In the genomic region with DNA sequence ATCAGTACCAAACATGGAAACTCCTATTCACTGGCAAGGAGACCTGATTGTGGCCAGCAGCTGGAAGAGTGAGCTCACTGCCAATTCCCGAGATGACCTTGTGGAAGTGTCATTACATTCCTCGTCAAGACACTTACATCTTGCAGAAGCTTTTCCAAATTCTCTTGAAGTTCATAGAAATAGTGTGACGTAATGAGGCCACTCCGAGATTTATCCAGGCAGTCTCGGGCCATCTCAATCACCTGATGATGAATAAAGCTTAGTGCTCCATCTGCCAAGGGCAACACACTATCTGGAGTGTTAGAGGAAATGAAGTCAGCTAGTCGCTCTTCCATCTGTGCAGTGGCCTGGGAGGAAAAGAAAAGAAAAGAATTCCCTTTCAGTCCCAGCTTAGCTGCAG, we compare ENCODE assay signal across 24 mouse cellular contexts.
A peak's percentile ranks its signal among the peaks of the same experiment; 100 is the strongest.
DNase-seq lines count a peak whose midpoint lies in the region; ATAC-seq lines count a peak whose summit lies in the region.
"Had no signal": no experiment of that assay in that cellular context is flagged by ENCODE, and none has a peak within 500 bp of the region (broad histone marks: within the 10 kb centered on the region; RNA-seq: fewer than 3 reads in every experiment).

No protein-coding gene starts in this region.

- ATAC-seq in frontal cortex, adult (ENCODE audit: low TSS enrichment) = peak; percentile 38; the same call in 1 of the 2 replicates
- ATAC-seq in heart, embryonic 12.5 days (ENCODE audit: insufficient number of reproducible peaks, low FRiP score) = 0 out of 2 replicates have a peak, but pooled peaks have one; percentile 36
- no peak for ATAC-seq in intestine, embryonic 15.5 days
- no peak for ATAC-seq in forebrain, embryonic 14.5 days
- ATAC-seq: midbrain, embryonic 13.5 days had no signal

- WGBS in heart, embryonic 12.5 days = 61% methylated on average over 6 of the region's 6 CpGs
- 86% methylated on average over 6 of the region's 6 CpGs for WGBS in intestine, embryonic 15.5 days
- WGBS in forebrain, embryonic 14.5 days = 91% methylated on average over 6 of the region's 6 CpGs

- H3K36me3 ChIP-seq in heart, embryonic 12.5 days = peaks cover 71% of the 10 kb centered on the region
- peaks cover 26% of the 10 kb centered on the region for H3K36me3 ChIP-seq in intestine, embryonic 15.5 days
- H3K36me3 ChIP-seq in forebrain, embryonic 14.5 days (ENCODE audit: control insufficient read depth, insufficient read depth, low read length) = peaks cover 82% of the 10 kb centered on the region

- no peak overlapping the region for H3K9ac ChIP-seq in heart, embryonic 12.5 days
- no peak overlapping the region for H3K9ac ChIP-seq in intestine, embryonic 15.5 days
- H3K9ac ChIP-seq in forebrain, embryonic 14.5 days (ENCODE audit: low read length) = no peak overlapping the region
- H3K9ac ChIP-seq: hindbrain, embryonic 15.5 days; limb, embryonic 15.5 days; liver, embryonic 14.5 days; lung, embryonic 15.5 days; midbrain, embryonic 13.5 days had no signal

- no peak overlapping the region for H3K4me2 ChIP-seq in heart, embryonic 12.5 days
- H3K4me2 ChIP-seq in intestine, embryonic 15.5 days (replicated peaks) = no peak overlapping the region
- no peak overlapping the region for H3K4me2 ChIP-seq in forebrain, embryonic 14.5 days (ENCODE audit: low read length)
- H3K4me2 ChIP-seq: hindbrain, embryonic 15.5 days; limb, embryonic 15.5 days; lung, embryonic 15.5 days; midbrain, embryonic 13.5 days had no signal

- H3K9me3 ChIP-seq in heart, embryonic 12.5 days (replicated peaks) = no peaks in the 10 kb centered on the region
- no peaks in the 10 kb centered on the region for H3K9me3 ChIP-seq in intestine, embryonic 15.5 days
- no peaks in the 10 kb centered on the region for H3K9me3 ChIP-seq in forebrain, embryonic 14.5 days (replicated peaks; ENCODE audit: control insufficient read depth, low read length)
- H3K9me3 ChIP-seq: forebrain, embryonic 10.5 days; hindbrain, embryonic 15.5 days; limb, embryonic 15.5 days; lung, embryonic 15.5 days; megakaryocyte, embryonic 14.5 days; midbrain, embryonic 13.5 days had no signal

- no peak for DNase-seq in frontal cortex, postnatal 14 days (ENCODE audit: low spot score in 2 of 2)
- DNase-seq in heart, postnatal 10 days = peak; percentile 65 to 69
- peak; percentile 8 for DNase-seq in lung, postnatal 25 days (ENCODE audit: low spot score)
- no peak for DNase-seq in forebrain, embryonic 14.5 days (ENCODE audit: low spot score)
- DNase-seq in spleen, postnatal 10 days (ENCODE audit: low spot score in 2 of 2) = no peak
- DNase-seq: adrenal gland, postnatal 36 days; cerebellum, adult 11 months; cerebellum, postnatal 10 days; gastrocnemius, postnatal 10 days; kidney, adult 8-10 months; kidney, postnatal 14 days; left cerebral cortex, postnatal 4 days; right cerebral cortex, postnatal 14 days; thymus, postnatal 14 days had no signal

- no peaks in the 10 kb centered on the region for H3K27me3 ChIP-seq in heart, embryonic 12.5 days (replicated peaks)
- H3K27me3 ChIP-seq in intestine, embryonic 15.5 days (replicated peaks) = no peaks in the 10 kb centered on the region
- no peaks in the 10 kb centered on the region for H3K27me3 ChIP-seq in forebrain, embryonic 14.5 days (replicated peaks; ENCODE audit: control insufficient read depth, insufficient read depth, low read length)
- H3K27me3 ChIP-seq: hindbrain, embryonic 15.5 days; limb, embryonic 15.5 days; lung, embryonic 15.5 days; megakaryocyte, embryonic 14.5 days; midbrain, embryonic 13.5 days had no signal

- intact Hi-C loops in heart, postnatal 10 days (cut with DNase I) = no loop called here

- no peak overlapping the region for H3K4me3 ChIP-seq in heart, embryonic 12.5 days
- H3K4me3 ChIP-seq in intestine, embryonic 15.5 days (replicated peaks) = no peak overlapping the region
- no peak overlapping the region for H3K4me3 ChIP-seq in forebrain, embryonic 14.5 days (ENCODE audit: low read depth, low read length)
- H3K4me3 ChIP-seq: forebrain, embryonic 10.5 days; hindbrain, embryonic 15.5 days; limb, embryonic 15.5 days; lung, embryonic 15.5 days; megakaryocyte, embryonic 14.5 days; midbrain, embryonic 13.5 days had no signal

- H3K4me1 ChIP-seq in heart, embryonic 12.5 days (replicated peaks) = no peaks in the 10 kb centered on the region; the same call in 1 of the 2 replicates
- H3K4me1 ChIP-seq in intestine, embryonic 15.5 days (replicated peaks) = no peaks in the 10 kb centered on the region
- no peaks in the 10 kb centered on the region for H3K4me1 ChIP-seq in forebrain, embryonic 14.5 days (ENCODE audit: control insufficient read depth, insufficient read depth, low read length)
- H3K4me1 ChIP-seq: forebrain, embryonic 10.5 days; hindbrain, embryonic 15.5 days; limb, embryonic 15.5 days; lung, embryonic 15.5 days; midbrain, embryonic 13.5 days had no signal

- H3K27ac ChIP-seq in heart, embryonic 12.5 days (ENCODE audit: poor library complexity, severe bottlenecking) = peak overlapping the region; percentile 38
- no peak overlapping the region for H3K27ac ChIP-seq in intestine, embryonic 15.5 days
- no peak overlapping the region for H3K27ac ChIP-seq in forebrain, embryonic 14.5 days (ENCODE audit: low read depth, low read length)
- H3K27ac ChIP-seq: forebrain, embryonic 10.5 days; hindbrain, embryonic 15.5 days; limb, embryonic 15.5 days; liver, embryonic 14.5 days; lung, embryonic 15.5 days; midbrain, embryonic 13.5 days had no signal

Comparison
In these comparisons a context has a peak if more than half of its experiments do, and no peak if none do; other contexts are left out.
1. ATAC-seq: peak in frontal cortex, adult (single experiment) and heart, embryonic 12.5 days (single experiment); none in intestine, embryonic 15.5 days (single experiment) and forebrain, embryonic 14.5 days (single experiment).
2. DNase-seq: peak in heart, postnatal 10 days (2 of 2) and lung, postnatal 25 days (single experiment); none in frontal cortex, postnatal 14 days (0 of 2), forebrain, embryonic 14.5 days (single experiment) and spleen, postnatal 10 days (0 of 2).